Mouse (Mus musculus) mammary gland, adult 2 months (tissue): ENCODE results near the gene Ciita. TPM values are rescaled to one million over a fixed set of nuclear protein-coding genes. Genes with fewer than 3 reads are reported as not detected.

ENCODE experiments used
- polyA plus RNA-seq: library from polyadenylated mRNA; depleted of rRNA; stranded (reverse); fragments of >200 nt; gene quantifications from 2 replicates; pipeline ENCODE4 v1.2.3, GENCODE M21; 2012; ENCODE audit warnings: low replicate concordance; rRNA removed

Gene Ciita
- 26.9 and 51.8 TPM in 2 replicates for polyA plus RNA-seq

GRCm38 (mm10) chr16:10479857-10480256 is at the start of gene Ciita:
Gene Ciita, plus strand, starts transcription at chr16:10480059.

GRCm38 (mm10) chr16:10447264-10447594 is 32.6 kb upstream of the Ciita start, which contains the start of gene Tvp23a:
Gene Tvp23a, minus strand, starts transcription at chr16:10447362.

GRCm38 (mm10) chr16:10542698-10543365 is 63.0 kb downstream of the Ciita start, which contains the start of gene Dexi:
Gene Dexi, minus strand, starts transcription at chr16:10543054.

GRCm38 (mm10) chr16:10544995-10545622 is 65.2 kb downstream of the Ciita start, which contains the start of gene Clec16a:
Gene Clec16a, plus strand, starts transcription at chr16:10545339.

Other genes with a start within 250 kb of the Ciita start
- 25.9 and 57.5 TPM in 2 replicates for gene Emp2, start 166.1 kb upstream of the Ciita start, polyA plus RNA-seq
- 0.27 TPM in 1 of 2 replicates, not detected in the other for gene Tekt5, start 84.6 kb upstream of the Ciita start, polyA plus RNA-seq
- 26.4 and 26.6 TPM in 2 replicates for gene Nubp1, start 68.1 kb upstream of the Ciita start, polyA plus RNA-seq
- gene Tvp23a, start 32.7 kb upstream of the Ciita start, polyA plus RNA-seq = 2.1 and 3.7 TPM in 2 replicates
- 53.9 and 103 TPM in 2 replicates for gene Dexi, start 63.0 kb downstream of the Ciita start, polyA plus RNA-seq
- 14.3 and 25.5 TPM in 2 replicates for gene Clec16a, start 65.3 kb downstream of the Ciita start, polyA plus RNA-seq